Mouse (Mus musculus) liver, embryonic 16.5 days (tissue): ENCODE data around the gene Abcd3. TPM values are rescaled to one million over a fixed set of nuclear protein-coding genes. Genes with fewer than 3 reads are reported as not detected.
A peak's percentile ranks its signal among the peaks of the same experiment; 100 is the strongest.
"Not testable (repeated sequence)": the region's sequence is repeated elsewhere in the genome, so short reads cannot be mapped to it uniquely, and the experiment has no call there.

Source experiments
- ATAC-seq: fragments of 200-750 bp; cut with Nextera tagmentation; 2 replicates; pipeline ENCODE4 v1.8.0; 2017; ENCODE audit warnings: low read depth, mild to moderate bottlenecking, moderate number of reproducible peaks, moderate library complexity
- H3K27ac ChIP-seq: fragments of 300-500 bp; sonication (generic); 2 replicates; pipeline ENCODE4 v1.5.1; 2014; ENCODE audit warnings: mild to moderate bottlenecking, low read length
- H3K27me3 ChIP-seq: fragments of 300-500 bp; sonication (generic); 2 replicates; pipeline ENCODE4 v1.6.1; 2014; ENCODE audit warnings: low read depth, low read length, mixed read lengths; ENCODE audit not compliant: control insufficient read depth, insufficient read depth
- H3K36me3 ChIP-seq: fragments of 300-500 bp; sonication (generic); 2 replicates; pipeline ENCODE4 v1.6.1; 2014; ENCODE audit warnings: mild to moderate bottlenecking; ENCODE audit not compliant: control insufficient read depth, insufficient read depth
- H3K4me1 ChIP-seq: fragments of 300-500 bp; sonication (generic); 2 replicates; pipeline ENCODE4 v1.6.1; 2014; ENCODE audit warnings: low read depth, low read length, mixed read lengths; ENCODE audit not compliant: control insufficient read depth
- H3K4me2 ChIP-seq: fragments of 300-500 bp; sonication (generic); 2 replicates; pipeline ENCODE4 v1.6.1; 2014; ENCODE audit warnings: low read depth, low read length, mixed read lengths
- H3K4me3 ChIP-seq: fragments of 300-500 bp; sonication (generic); 2 replicates; pipeline ENCODE4 v1.5.1; 2014; ENCODE audit warnings: low read depth, mild to moderate bottlenecking, low read length
- H3K9ac ChIP-seq: fragments of 300-500 bp; sonication (generic); 2 replicates; pipeline ENCODE4 v1.6.1; 2014; ENCODE audit warnings: low read depth, low read length
- H3K9me3 ChIP-seq: fragments of 300-500 bp; sonication (generic); replicated peaks from 2 replicates; pipeline ENCODE4 v1.6.1; 2016; ENCODE audit warnings: low read length; ENCODE audit not compliant: control insufficient read depth
- WGBS: fragments of 180-500 bp; shearing (Covaris S2); extraction: QIAGEN DNeasy Blood & Tissue Kit; methylation state at CpG from one replicate; pipeline ENCODE4 v1.1.7; 2014; ENCODE audit not compliant: insufficient replicate concordance; 5-methylcytosine and 5-hydroxymethylcytosine counted together
- polyA plus RNA-seq: library from polyadenylated mRNA; unstranded; fragments of >200 nt; fragmentation: Nextera tagmentation; extraction: Ambion mirVana; gene quantifications from 2 replicates; pipeline ENCODE4 v1.2.1, GENCODE M21; 2015

Abcd3 gene
- polyA plus RNA-seq, 1 experiment from 2014 or later: 28.4 TPM

DNA sequence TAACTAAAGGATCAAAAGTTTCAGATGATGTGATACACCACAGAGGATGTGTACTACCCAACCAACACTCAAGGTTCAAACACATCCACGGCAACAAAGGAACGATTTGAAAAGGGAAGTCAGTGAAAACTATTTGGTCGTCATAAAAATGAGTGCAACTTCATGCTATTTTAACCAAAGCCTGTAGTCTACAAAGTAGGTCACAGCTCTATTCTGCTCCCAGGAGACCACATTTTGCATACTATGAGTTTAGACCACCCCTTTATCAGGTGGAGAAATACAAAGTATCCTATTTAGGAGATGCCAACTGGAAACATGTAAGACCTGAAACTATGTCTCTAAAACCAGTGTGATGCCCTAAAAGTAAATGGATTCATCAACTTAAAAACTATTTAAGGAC lies 6.9 kb downstream of the Abcd3 start:
- Histone ChIP-seq H3K4me2 (no peak overlapping the region), H3K27me3 (no peaks in the 10 kb centered on the region), H3K9me3 (no peaks in the 10 kb centered on the region), H3K36me3 (no peaks in the 10 kb centered on the region), H3K4me1 (peaks cover 2% of the 10 kb centered on the region; the same call in 1 of the 2 replicates), H3K9ac (no peak overlapping the region), H3K4me3 (no peak overlapping the region), H3K27ac (no peak overlapping the region)
- no peak for ATAC-seq
- WGBS: 31% methylated on average over 3 of the region's 3 CpGs

- Histone ChIP-seq H3K4me3 (no peak overlapping the region), H3K36me3 (no peaks in the 10 kb centered on the region), H3K27me3 (no peaks in the 10 kb centered on the region), H3K9me3 (no peaks in the 10 kb centered on the region), H3K4me2 (no peak overlapping the region), H3K9ac (no peak overlapping the region), H3K4me1 (no peaks in the 10 kb centered on the region; the same call in 1 of the 2 replicates), H3K27ac (no peak overlapping the region)
- no peak for ATAC-seq
- WGBS: 47% methylated on average over 2 of the region's 2 CpGs
Measured at GRCm38 (mm10) chr3:121794214-121794613, 20.9 kb downstream of the Abcd3 start.

DNA sequence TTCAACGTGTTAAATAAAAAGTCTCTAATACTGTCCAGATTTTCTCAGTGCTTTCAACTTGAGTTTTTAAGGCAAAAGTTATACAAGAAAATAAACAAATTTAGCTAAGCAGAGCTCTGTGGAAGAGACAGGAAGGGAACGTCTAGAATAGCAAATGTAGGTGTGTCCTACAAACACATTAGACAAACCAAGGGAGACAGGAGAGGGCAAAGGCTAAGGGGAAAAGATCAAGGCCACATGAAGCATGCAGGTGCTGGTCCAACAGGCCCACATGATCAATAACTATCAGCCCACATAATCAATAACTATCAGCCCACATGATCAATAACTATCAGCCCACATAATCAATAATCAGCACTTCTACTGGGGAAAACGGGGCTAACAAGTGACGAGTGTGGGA lies 22.9 kb downstream of the Abcd3 start:
- Histone ChIP-seq H3K36me3 (no peaks in the 10 kb centered on the region), H3K9ac (no peak overlapping the region), H3K4me2 (no peak overlapping the region), H3K27ac (no peak overlapping the region), H3K9me3 (no peaks in the 10 kb centered on the region), H3K4me1 (no peaks in the 10 kb centered on the region; the same call in 1 of the 2 replicates), H3K4me3 (no peak overlapping the region), H3K27me3 (no peaks in the 10 kb centered on the region)
- WGBS: 55% methylated on average over 4 of the region's 4 CpGs
- ATAC-seq: peak; percentile 54; the same call in 1 of the 2 replicates

DNA sequence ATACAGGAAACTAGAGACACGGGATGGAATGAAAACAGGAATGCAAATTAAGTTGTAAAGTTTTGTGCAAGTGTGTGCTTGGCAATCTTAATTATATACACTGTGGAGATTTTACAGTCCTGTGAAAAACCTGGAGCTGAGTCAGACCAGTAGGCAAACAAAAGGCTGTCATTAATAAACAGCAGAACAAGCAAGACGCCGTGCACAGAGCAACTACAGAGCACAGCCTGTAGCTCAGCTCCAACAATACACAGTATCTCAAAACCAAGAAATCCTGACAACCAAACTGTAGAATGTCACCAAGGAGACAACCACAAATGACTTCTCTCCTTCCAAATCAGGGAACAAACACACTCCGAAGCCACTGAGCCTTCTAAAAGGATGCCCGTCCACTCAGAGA lies 24.7 kb downstream of the Abcd3 start:
- H3K27me3 ChIP-seq: no peaks in the 10 kb centered on the region
- no peak overlapping the region for H3K4me3 ChIP-seq
- no peak for ATAC-seq
- no peak overlapping the region for H3K27ac ChIP-seq
- H3K9me3 ChIP-seq: no peaks in the 10 kb centered on the region
- no peaks in the 10 kb centered on the region for H3K36me3 ChIP-seq
- 70% methylated on average over 5 of the region's 5 CpGs for WGBS
- no peaks in the 10 kb centered on the region; the same call in 1 of the 2 replicates for H3K4me1 ChIP-seq
- H3K4me2 ChIP-seq: no peak overlapping the region
- no peak overlapping the region for H3K9ac ChIP-seq

GRCm38 (mm10) chr3:121789790-121790189 lies 25.3 kb downstream of the Abcd3 start:
- Histone ChIP-seq H3K27ac (no peak overlapping the region), H3K4me2 (no peak overlapping the region), H3K36me3 (no peaks in the 10 kb centered on the region), H3K9me3 (no peaks in the 10 kb centered on the region), H3K9ac (no peak overlapping the region), H3K4me3 (no peak overlapping the region), H3K27me3 (no peaks in the 10 kb centered on the region), H3K4me1 (no peaks in the 10 kb centered on the region; the same call in 1 of the 2 replicates)
- WGBS: 65% methylated on average over 5 of the region's 5 CpGs
- no peak for ATAC-seq

DNA sequence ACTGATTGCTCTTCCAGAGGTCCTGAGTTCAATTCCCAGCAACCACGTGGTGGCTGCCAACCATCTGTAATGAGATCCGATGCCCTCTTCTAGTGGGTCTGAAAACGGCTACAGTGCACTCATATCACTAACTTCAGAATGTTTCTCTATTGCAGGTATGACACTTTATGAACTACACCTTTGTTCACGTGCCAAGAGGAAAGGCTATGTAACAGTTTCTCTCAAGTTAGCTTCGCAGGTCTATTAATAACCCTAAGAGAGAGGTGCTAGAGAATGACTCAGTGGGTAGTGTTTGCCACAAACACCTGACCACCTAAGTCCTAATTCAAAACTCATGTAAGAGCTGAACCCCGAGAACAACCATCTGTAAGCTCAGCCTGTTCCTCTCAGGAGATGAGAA lies 32.1 kb downstream of the Abcd3 start:
- no peak overlapping the region for H3K4me2 ChIP-seq

GRCm38 (mm10) chr3:121777943-121778342 lies 37.2 kb downstream of the Abcd3 start:
- peaks cover 4% of the 10 kb centered on the region; the same call in 1 of the 2 replicates for H3K36me3 ChIP-seq
- no peak overlapping the region for H3K4me3 ChIP-seq
- H3K4me2 ChIP-seq: no peak overlapping the region
- H3K9ac ChIP-seq: no peak overlapping the region
- ATAC-seq: 0 out of 2 replicates have a peak, but pooled peaks have one; percentile 24
- H3K4me1 ChIP-seq: no peaks in the 10 kb centered on the region
- no peaks in the 10 kb centered on the region for H3K9me3 ChIP-seq
- no peaks in the 10 kb centered on the region for H3K27me3 ChIP-seq
- no peak overlapping the region for H3K27ac ChIP-seq
- WGBS: 54% methylated on average over 7 of the region's 7 CpGs

More for the DNA sequence above, 32.1 kb downstream of the Abcd3 start:
- Histone ChIP-seq H3K9ac (no peak overlapping the region), H3K4me3 (no peak overlapping the region), H3K27ac (no peak overlapping the region), H3K36me3 (no peaks in the 10 kb centered on the region), H3K4me1 (no peaks in the 10 kb centered on the region), H3K27me3 (no peaks in the 10 kb centered on the region), H3K9me3 (no peaks in the 10 kb centered on the region)
- no peak for ATAC-seq
- 71% methylated on average over 6 of the region's 6 CpGs for WGBS

DNA sequence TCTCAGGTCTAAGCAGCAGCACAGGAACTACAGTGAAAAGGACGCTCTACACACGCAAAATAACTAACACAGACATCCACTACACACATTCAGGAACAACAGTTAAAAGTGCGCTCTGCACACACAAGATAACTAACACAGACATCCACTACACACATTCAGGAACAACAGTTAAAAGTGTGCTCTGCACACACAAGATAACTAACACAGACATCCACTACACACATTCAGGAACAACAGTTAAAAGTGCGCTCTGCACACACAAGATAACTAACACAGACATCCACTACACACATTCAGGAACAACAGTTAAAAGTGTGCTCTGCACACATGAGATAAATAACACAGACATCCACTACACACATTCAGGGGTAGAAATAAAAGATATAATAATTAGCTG lies 41.8 kb downstream of the Abcd3 start:
- H3K36me3 ChIP-seq, H3K27ac ChIP-seq, H3K4me1 ChIP-seq, H3K4me3 ChIP-seq, H3K27me3 ChIP-seq, H3K9me3 ChIP-seq, H3K4me2 ChIP-seq, H3K9ac ChIP-seq, ATAC-seq: not testable (repeated sequence)
- WGBS: 71% methylated on average over 4 of the region's 4 CpGs

GRCm38 (mm10) chr3:121768770-121769169 lies 46.3 kb downstream of the Abcd3 start:
- Histone ChIP-seq H3K9me3 (no peaks in the 10 kb centered on the region), H3K9ac (no peak overlapping the region), H3K4me1 (no peaks in the 10 kb centered on the region), H3K4me3 (no peak overlapping the region), H3K27ac (no peak overlapping the region), H3K36me3 (peaks cover 7% of the 10 kb centered on the region), H3K4me2 (no peak overlapping the region), H3K27me3 (no peaks in the 10 kb centered on the region)
- ATAC-seq: no peak
- WGBS: 78% methylated on average over 3 of the region's 3 CpGs
